Mouse (Mus musculus) cerebellum, adult 9-10 months (tissue): ENCODE measurements around the gene Imp4.

Experiments
- DNase-seq: peaks from one replicate; pipeline ENCODE4 v3.0.0; 2022

The Imp4 gene

DNA sequence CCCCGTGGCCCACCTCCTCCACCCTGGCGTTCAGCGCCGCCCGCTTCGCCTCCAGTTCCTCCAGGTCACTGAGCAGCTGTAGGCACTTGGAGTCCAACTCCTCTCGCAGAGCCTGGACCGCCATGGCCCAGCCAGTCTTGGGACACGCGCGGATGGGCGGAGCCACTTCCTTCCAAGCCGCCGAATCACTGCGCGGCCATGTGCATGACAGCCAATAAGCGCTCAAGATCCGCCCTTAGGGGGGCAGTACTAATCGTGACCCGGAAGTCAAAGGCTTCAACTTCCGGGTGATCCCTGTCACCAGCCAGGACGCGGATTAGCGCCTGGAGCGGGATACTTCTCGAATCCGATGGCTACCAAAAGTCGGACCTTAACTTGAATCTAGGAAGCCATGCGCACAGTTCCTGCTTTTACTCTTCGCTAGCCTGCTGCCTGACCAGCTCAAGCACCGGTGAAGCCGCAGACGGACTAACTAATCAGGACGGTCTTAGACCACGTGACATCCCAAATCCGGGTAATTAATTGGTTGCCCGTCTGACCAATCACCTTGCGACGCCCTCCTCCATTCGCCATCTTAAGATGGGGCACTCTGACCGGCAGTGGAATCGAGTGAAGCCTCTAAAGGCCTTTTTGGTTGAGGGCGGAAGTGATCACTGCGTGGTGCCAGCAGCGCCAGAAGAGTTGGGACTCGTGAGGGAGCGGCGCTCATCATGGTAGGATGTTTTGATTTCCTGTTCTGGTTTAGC is at the start of gene Imp4, which contains the start of gene Ccdc115:
Gene Imp4, plus strand, starts transcription at position 637 of the 746 bp plus-strand sequence.
Gene Ccdc115, minus strand, starts transcription at position 458 of the 746 bp plus-strand sequence.
- peak; percentile 98 for DNase-seq

DNA sequence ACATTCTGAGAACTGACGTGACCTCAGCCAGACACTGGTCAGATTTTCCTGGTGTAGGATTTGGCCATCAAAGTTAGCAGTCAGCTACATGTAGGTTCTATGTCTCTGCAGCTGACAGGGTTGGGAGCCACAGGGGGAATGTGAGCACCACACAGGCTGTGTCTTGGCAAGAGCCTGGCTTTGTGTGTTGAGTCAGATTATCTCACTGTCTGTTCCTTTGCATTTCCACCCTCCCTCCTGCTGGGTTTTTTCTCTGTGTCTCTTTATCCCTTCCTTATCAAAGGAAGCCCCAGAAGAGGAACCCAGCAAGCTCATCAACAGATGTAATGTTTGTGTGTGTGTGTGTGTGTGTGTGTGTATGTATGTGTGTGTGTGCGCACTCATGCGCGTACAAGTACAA is 43.3 kb upstream of the Imp4 start:
- DNase-seq = no peak

DNA sequence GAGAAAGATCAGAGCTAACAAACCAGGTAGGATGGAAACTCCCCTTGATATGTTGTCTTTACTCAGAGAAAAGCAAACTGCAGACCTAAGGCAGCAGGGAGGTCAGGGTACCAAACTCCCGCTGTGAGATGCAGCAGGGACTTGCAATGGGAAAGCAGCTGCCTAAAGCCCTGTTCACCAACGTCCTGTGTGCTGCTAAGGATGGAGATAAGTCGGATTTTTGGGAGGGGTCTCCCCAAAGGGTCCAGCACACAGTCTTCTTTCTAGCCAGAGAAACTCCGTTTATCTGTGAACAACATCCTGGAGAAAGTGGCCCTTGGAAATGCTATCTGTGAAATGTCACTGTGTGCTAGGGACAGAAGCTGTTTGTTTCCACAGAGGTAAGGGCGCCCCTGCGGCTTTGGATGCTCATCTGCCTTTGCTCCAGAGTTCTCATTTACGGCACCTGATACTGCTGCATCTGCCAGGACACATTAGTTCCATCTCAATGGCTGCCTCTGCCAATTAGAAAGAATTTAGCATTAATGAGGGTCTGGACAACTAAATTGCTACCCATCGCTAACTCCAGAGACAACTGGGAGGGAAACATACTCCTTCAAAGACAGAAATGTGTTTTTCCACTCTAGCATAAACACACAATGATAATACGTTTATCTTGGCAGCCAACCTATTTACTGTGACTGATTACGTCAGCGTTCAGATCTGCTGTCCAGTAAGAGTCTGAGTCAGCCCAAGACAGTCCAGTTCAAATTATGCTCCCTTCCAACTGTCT is 40.3 kb upstream of the Imp4 start:
- DNase-seq = peak; percentile 47

DNA sequence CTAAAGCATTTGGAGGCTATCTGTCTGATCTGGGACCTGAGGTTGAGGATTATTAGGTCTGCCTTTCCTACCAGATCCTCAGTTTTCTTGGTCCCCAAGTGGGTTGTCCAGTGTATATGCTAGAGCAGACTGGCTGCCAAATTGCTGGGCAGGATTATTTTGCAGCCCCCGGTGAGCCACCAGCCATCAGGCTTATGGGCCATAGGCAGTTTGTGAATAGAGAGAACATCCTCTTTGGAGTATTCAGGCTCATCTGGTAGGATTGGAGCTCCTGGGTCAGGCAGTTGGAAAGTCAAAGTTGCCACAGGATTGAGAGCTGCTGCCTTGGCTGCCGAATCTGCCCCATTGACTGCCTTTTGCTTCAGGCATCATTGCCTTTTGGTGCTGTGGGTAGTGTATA is 11.2 kb upstream of the Imp4 start:
- DNase-seq = no peak

DNA sequence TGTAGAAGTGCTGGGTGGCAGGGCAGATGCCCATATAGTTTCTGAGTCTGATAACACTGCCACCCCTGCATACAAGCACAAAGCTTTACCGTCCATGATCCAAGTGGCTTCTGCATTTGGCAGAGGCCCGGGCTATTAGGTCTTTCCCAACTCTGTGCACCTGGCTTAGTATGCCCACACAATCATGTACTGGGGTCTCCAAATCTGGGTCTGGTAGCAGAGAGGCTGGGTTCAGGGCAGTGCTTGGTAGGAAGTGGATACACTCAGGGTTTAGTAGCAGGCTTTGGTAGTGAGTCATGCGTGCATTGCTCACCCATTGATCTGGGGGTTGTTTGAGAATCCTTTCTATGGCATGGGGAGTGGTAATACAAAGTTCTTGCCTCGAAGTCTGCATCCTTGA is 10.4 kb upstream of the Imp4 start:
- DNase-seq = no peak

DNA sequence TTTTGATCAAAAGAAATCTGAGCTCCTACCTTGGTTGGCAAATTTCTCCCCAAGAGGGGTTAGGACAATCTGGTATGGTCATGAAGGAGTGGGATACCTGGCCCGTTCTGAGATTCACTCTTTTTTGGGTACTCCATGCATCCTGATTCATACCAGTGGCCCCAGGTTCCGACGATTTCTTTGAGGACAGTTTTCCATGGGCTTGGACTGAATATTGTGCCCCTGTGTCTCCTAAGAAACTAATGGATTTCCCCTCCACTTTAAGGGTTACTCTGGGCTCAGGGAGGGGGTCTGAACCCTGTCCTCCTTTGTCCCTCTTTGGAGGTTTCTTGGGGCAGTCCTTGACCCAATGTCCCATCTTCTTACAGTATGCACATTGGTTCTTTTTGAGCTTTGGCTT is 8.7 kb upstream of the Imp4 start:
- DNase-seq = no peak

DNA sequence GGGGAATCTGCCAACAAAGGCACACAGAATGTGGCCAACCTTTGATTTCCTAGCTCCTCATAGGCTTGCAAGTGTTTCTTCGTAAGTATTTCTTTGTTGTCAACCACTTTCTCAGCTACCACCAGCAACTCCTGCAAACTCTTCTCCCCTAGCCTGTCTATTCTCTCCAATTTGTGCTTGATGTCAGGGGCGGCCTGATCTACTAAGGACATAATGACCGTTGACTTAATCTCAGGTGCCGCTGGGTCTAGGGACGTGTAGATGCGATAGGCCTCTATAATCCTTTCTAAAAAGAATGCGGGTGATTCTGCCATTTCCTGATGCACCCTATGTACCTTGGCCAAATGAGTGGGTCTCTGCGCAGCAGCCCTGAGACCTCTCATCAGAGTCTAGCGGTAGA is 8.2 kb upstream of the Imp4 start:
- DNase-seq = no peak

DNA sequence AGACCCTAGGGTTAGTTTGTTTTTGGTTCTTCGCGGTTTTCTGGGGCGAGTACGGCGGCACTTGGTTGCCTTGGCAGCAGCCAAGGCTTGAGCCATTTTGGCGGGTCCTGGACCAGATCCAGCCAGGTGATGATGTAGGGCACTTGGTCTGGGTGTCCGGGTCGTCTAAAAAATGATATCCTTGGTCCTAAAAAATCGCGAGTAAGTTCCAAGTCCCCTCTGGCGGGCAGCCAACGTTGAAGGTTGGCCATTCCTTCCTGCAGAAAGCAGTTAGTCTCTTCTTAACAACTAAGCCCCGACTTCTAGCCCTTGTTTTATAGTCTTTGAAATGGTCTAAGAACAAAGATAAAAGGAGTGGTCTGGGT is 7.3 kb upstream of the Imp4 start:
- DNase-seq = peak; percentile 65

DNA sequence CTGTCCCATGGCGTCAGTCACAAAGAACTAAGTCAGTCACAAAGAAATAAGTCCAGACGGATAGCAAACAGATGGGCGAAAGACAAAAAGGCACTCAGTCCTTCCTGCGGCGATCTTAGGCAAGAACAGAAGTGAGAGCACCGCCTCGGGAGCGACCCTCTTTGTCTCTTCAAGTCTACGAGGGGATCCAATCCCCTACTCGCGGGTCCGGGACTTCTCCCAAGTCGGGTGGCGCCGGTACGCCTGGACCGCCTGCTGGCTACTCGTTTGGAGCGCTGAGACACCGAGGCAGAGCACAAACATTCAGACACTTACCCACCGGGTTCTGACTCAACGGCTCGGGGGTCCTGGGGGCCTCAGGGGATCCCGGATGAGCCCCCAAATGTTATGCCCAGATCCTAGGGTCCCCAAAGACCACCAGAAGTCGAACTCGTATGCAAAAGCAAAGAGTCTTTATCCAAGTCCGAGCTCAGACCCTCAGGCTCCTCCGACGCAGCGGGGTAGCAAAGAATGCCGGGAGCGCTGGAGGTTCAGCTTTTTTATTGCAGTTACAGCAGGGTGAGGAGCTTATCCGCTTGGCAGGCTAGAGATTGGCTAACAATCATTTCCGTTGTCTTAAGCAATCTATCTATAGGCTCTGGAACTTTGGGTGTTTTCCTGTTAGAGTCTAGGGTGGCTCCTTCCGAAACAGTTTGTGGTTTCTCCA is 6.7 kb upstream of the Imp4 start:
- peak; percentile 48 for DNase-seq

DNA sequence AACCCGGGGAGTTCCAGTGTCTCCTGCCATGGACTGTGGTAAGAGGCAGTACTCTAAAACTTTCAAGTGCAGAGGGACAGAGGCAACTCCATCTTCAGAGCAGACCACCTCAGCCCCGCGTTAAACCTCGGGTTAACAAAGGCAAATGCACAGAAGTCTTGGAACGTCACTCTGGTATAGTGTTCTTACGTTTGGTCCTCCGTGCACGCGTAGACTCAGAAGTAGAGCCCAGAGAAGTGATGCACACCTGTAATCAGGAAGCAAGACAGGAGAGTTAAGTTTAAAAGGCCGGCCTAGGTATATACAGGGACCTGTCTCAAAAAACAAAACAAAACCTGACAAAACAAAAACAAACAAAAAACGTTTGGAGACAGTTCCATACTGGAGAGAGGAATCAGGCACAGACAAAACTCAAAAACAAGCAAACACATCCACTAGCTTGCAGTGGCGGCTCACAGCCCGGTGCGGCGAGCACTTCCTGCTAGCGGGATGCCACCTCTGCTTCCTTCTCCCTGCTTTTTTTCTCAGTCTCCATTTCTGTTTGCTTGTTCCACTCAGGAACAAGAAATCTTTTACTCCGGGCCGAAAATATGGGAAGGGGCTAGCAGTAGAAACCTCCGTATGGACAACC is 5.6 kb upstream of the Imp4 start:
- DNase-seq = peak; percentile 58

DNA sequence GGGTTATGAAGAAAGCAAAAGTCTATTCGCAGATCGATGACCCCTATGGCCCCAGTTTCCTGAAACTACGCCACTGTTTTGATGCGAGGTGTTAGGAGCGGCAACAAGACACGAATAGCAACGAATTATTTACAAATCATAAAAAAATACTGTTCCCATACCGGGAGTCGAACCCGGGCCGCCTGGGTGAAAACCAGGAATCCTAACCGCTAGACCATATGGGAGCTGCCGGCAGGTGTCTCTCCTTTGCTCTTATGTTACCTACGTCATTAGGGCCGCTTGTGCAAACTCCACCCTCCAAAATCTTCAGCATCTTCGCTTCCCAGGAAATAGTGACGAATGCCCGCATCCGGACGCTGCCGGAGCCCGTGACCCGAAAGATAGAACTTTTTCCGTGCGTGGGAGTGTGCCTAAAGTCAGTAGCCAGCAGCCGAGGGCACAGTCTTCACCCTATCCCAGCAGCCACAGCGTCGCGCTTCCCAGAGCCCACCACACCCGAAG is 4.9 kb upstream of the Imp4 start:
- peak; percentile 97 for DNase-seq

DNA sequence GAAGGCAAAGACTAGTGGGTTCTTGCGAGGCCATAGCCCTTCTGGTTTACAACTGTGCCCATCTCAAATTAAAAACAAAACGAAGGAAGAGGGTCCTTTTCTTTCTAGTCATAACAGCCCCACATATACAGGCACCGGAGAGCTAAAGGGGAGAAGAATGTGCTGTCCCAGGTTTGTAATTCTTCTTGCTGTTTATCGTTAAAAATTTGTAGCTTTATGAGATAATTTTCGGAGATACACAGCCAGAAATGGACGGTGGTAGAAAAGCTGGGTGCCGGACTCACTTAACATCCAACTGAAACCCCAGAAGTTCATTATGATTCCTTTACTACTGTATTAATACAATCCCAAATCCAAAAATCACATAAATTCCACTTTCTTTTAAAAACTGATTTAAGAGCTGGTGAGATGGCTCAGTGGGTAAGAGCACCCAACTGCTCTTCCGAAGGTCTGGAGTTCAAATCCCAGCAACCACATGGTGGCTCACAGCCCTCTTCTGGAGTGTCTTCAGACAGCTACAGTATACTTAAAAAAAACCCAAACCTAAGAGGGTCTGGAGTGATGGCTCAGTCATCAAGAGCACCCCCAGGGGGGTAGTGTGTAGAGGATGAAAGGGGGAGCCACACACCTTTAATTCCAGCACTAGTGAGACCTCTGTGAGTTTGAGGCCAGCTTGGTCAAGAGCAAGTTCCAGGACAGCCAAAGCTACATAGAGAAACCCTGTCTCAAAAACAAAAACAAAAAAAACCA is 4.1 kb upstream of the Imp4 start:
- peak; percentile 48 for DNase-seq

DNA sequence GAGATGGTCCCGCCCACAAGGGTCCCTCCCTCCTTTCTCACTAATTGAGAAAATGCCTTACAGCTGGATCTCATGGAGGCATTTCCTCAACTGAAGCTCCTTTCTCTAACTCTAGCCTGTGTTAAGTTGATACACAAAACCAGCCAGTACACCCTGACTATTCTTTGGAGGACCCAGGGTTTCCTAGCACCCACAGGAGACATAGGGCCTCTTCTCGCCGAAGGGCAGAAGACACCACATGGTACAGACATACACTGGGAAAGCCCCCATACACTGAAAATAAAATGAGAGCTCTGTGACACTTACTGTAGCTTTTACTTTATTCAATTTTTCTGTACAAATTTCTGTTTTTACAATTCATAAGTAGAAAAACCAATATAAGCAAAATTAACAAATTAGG is 3.3 kb upstream of the Imp4 start:
- DNase-seq = no peak

DNA sequence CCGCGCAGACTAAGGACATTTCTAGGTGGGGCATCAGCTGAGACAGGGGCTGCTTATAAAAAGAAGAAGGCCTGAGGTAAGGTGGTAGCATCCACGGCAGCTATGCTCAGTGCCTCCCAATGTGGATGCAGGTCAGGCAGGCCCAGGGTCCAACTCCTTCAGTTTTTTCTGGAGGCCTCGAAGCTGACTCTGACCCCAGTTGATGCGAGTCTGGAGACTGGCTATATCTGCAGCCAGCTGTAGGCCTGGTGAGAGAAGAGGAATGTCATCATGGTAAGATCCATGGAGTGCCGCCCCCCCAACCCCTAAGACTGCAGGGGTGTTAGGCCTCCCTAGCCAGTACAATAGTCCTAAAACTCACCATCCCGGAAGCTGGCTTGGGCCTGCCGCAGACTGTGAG is 2.3 kb upstream of the Imp4 start:
- DNase-seq = peak; percentile 37

DNA sequence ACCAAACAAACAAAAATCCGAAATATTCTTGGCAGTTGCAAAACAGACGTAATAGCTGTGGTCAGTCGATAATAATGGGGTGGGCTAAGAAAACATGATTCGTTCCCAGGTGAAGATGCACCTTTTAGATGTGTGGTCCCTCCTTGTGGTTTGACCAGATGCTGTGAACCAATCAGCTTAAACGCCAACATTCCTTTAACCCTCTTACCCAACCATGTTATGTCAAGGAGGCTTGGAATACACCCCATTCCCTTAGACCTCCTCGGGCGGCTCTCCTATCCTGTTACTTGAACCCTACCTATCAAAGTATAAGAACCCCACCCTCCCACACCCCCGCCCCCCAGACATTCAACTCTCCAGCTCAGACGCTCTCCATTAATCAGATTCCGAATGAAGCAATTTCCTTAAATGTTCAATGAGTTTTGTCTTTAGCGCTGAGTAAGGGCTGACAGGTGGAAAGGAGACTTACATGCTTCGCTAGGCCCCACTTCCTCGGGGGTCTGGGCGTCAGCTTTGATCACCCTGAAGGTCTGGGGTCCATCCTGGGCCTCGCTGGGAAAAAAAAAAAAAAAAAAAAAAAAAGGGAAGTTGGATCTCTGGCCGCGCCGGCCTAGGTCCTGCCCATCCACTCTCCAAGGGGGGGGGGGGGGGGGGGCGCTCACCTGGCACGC is 1.1 kb upstream of the Imp4 start:
- peak; percentile 61 for DNase-seq

DNA sequence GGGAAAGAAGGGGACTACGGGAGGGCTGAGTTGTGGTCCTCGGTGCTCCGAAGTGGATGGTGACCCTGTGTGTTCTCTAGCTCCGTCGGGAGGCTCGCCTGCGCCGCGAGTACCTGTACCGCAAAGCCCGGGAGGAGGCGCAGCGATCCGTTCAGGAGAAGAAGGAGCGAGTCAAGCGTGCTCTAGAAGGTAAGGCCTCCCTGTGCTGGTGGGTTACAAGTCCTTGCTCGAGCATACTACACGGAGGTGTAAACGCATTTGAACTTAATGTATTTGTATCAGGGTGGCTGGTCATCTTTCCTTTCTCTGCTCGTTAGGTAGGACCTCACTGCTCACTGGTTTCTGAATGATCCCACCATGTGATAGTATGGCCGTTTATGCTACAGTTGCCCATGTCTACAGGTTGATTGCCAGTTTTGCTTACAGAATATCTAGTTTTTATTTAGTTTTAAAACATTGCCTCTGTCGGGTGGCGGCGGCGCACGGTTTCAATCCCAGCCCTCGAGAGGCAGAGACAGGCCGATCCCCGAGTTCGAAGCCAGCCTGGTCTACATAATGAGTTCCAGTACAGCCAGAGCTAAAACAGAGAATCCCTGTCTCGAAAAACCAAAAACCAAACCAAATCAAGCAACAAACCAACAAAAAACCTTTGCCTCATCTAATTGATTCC is 445 bp downstream of the Imp4 start:
- no peak for DNase-seq

DNA sequence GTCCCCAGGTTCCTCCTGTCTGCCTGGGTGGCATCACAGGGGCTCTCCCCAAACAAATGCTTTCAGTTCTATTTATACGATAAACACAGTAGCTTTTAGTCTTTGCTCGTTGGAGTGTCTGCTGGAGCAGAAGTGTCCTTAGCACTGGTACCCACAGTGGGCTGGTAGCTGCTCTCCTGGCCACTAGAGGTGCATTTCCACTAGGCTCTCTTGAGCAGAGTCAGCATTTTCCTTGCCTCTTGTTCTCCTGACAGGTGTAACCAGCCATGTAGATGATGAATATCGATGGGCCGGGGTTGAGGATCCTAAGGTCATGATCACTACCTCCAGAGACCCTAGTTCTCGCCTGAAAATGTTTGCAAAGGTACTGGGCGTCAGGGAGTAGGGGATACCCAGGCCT is 3.5 kb downstream of the Imp4 start:
- DNase-seq = no peak

DNA sequence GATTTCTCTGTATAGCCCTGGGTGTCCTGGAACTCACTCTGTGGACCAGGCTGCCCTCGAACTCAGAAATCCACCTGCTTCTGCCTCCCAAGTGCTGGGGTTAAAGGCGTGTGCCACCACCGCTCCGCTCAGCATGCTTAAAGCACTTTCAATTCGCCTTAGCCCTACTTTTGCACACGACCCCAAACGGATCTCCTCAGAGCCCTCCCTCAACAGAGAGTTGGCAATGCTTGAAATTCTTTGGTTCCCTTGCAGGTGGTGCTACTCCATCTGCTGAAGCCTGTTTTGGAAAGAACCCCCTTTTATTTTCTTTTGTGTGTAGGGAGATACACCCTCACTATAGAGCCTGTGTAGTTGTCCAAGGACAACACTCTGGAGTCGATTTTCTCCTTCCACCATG is 18.8 kb downstream of the Imp4 start:
- DNase-seq = no peak

DNA sequence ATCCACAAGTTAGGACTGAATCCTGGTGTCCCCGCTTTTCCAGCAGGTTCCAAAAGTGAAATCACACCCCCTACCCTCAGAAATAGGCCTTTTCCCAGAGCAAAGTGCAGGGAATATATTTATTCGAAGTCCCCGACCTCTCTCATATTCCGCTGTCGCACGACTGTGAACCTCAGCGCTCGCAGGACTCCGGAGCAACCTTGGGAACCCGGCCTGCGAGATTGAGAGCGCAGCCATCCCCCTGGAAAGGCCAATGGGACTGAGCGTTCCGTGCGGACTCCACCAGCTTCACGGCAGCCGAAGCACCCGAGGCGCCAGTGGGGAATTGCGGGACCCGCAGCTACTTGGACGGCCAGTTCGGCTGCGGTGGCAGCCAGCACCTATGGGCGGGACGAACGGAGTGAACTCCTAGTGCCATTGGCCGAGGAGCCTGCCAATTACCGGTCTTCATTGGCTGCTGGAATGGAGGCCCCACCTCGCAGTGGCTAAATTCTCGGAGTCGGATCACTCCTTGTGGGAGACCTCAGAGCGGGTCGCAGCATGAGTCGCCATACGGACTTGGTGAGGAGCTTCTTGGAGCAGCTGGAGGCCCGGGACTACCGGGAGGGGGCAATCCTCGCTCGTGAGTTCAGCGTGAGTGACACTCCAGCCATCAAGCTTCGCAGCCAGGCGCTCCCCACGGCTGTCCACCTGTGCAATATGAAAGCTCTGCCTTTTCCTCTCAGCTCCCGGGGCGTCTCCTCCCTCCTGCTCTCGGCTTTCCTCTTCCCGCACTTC is 19.8 kb downstream of the Imp4 start, which contains the start of gene Ptpn18:
Gene Ptpn18, plus strand, starts transcription at position 479 of the 777 bp plus-strand sequence.
- DNase-seq = peak; percentile 95

DNA sequence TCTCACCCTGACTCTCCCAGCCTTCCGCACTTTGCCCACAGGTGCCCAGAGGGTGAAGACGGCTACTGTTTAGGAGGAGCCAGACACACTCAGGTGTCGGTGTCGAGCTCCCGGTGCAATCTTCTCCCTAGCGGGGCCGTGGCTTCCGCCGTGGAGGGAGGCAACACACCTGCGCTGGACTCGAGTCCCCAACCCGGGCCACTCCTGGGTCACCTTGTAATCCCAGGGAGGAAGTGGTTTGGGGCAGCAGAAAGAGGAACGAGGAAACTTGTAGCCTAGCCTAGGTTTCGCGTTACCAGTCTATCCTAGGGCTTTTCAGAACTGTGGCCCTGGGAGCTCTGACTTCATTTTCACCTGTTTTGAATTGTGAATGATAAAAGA is 20.4 kb downstream of the Imp4 start:
- no peak for DNase-seq
